Mouse (Mus musculus): ENCODE measurements around the gene St6galnac3. TPM values are rescaled to one million over a fixed set of nuclear protein-coding genes. Genes with fewer than 3 reads are reported as not detected.

St6galnac3 gene
- total RNA-seq, 4 experiments from 2014 or later: 19.2 to 25.5 (median 24.8) TPM

GRCm38 (mm10) chr3:153240366-153240765 lies 484.6 kb downstream of the St6galnac3 start:
- no peak for DNase-seq (ENCODE audit: low spot score in 2 of 2)

GRCm38 (mm10) chr3:153238381-153238780 lies 486.6 kb downstream of the St6galnac3 start:
- DNase-seq (ENCODE audit: low spot score in 2 of 2): peak; percentile 40 to 95

- no peak for DNase-seq (ENCODE audit: low spot score in 2 of 2)
Observed at GRCm38 (mm10) chr3:153236262-153236661, 488.7 kb downstream of the St6galnac3 start.

- no peak for DNase-seq (ENCODE audit: low spot score in 2 of 2)
Observed at GRCm38 (mm10) chr3:153222611-153223402, 502.2 kb downstream of the St6galnac3 start.

- no peak for DNase-seq (ENCODE audit: low spot score in 2 of 2)
Observed at GRCm38 (mm10) chr3:153219391-153219790, 505.6 kb downstream of the St6galnac3 start.

GRCm38 (mm10) chr3:153208186-153208585 lies 516.8 kb downstream of the St6galnac3 start:
- DNase-seq (ENCODE audit: low spot score in 2 of 2): no peak

GRCm38 (mm10) chr3:153204046-153204445 lies 520.9 kb downstream of the St6galnac3 start:
- no peak for DNase-seq (ENCODE audit: low spot score in 2 of 2)

- DNase-seq (ENCODE audit: low spot score in 2 of 2): peak in 1 of 2 experiments; percentile 25
Observed at GRCm38 (mm10) chr3:153201835-153202234, 523.1 kb downstream of the St6galnac3 start.

- no peak for DNase-seq (ENCODE audit: low spot score in 2 of 2)
Observed at GRCm38 (mm10) chr3:153200801-153201200, 524.2 kb downstream of the St6galnac3 start.

GRCm38 (mm10) chr3:153200076-153200475 lies 524.9 kb downstream of the St6galnac3 start:
- DNase-seq (ENCODE audit: low spot score in 2 of 2): no peak

- no peak for DNase-seq (ENCODE audit: low spot score in 2 of 2)
Observed at GRCm38 (mm10) chr3:153199251-153199650, 525.7 kb downstream of the St6galnac3 start.

GRCm38 (mm10) chr3:153198514-153198913 lies 526.5 kb downstream of the St6galnac3 start:
- no peak for DNase-seq (ENCODE audit: low spot score in 2 of 2)

- no peak for DNase-seq (ENCODE audit: low spot score in 2 of 2)
Observed at GRCm38 (mm10) chr3:153193025-153193424, 531.9 kb downstream of the St6galnac3 start.

- no peak for DNase-seq (ENCODE audit: low spot score in 2 of 2)
Observed at GRCm38 (mm10) chr3:153190742-153191141, 534.2 kb downstream of the St6galnac3 start.

GRCm38 (mm10) chr3:153189685-153190467 lies 535.1 kb downstream of the St6galnac3 start:
- no peak for DNase-seq (ENCODE audit: low spot score in 2 of 2)

GRCm38 (mm10) chr3:153188224-153188623 lies 536.8 kb downstream of the St6galnac3 start:
- no peak for DNase-seq (ENCODE audit: low spot score in 2 of 2)

- no peak for DNase-seq (ENCODE audit: low spot score in 2 of 2)
Observed at GRCm38 (mm10) chr3:153185117-153185516, 539.9 kb downstream of the St6galnac3 start.

GRCm38 (mm10) chr3:153181242-153181641 lies 543.7 kb downstream of the St6galnac3 start:
- no peak for DNase-seq (ENCODE audit: low spot score in 2 of 2)

- DNase-seq (ENCODE audit: low spot score in 2 of 2): no peak
Observed at GRCm38 (mm10) chr3:153176749-153177148, 548.2 kb downstream of the St6galnac3 start.

- no peak for DNase-seq (ENCODE audit: low spot score in 2 of 2)
Observed at GRCm38 (mm10) chr3:153176325-153176724, 548.6 kb downstream of the St6galnac3 start.

- DNase-seq (ENCODE audit: low spot score in 2 of 2): no peak
Observed at GRCm38 (mm10) chr3:153174336-153175033, 550.5 kb downstream of the St6galnac3 start.

GRCm38 (mm10) chr3:153173567-153173966 lies 551.4 kb downstream of the St6galnac3 start:
- DNase-seq (ENCODE audit: low spot score in 2 of 2): no peak

All from left cerebral cortex, adult 8-10 months (tissue).